Mouse (Mus musculus) liver, embryonic 14.5 days (tissue): ENCODE measurements around the gene Hacd2.

Experiments
- CTCF ChIP-seq: IDR thresholded peaks from 2 replicates; pipeline ENCODE4 v1.5.1; 2016; ENCODE audit warnings: antibody characterized with exemption, low read depth, control low read depth
- EP300 ChIP-seq: IDR thresholded peaks from 2 replicates; pipeline ENCODE4 v1.6.1; 2016; ENCODE audit warnings: antibody characterized with exemption, low read depth

- no peak for TF ChIP-seq CTCF
- no peak for TF ChIP-seq EP300
These were observed 37.2 kb upstream of the Hacd2 start for GRCm38 (mm10) chr16:34985031-34985346.
